Comparison of ENCODE assay signal across 25 mouse cellular contexts in genomic region chr7:43682511-43682910, GRCm38 (mm10). TPM values are rescaled to one million over a fixed set of nuclear protein-coding genes. Genes with fewer than 3 reads are reported as not detected.
DNase-seq lines count a peak whose midpoint lies in the region; ATAC-seq and TF ChIP-seq lines count a peak whose summit lies in the region.
"Not testable (repeated sequence)": the region's sequence is repeated elsewhere in the genome, so short reads cannot be mapped to it uniquely, and the experiment has no call there.
"Had no signal": no experiment of that assay in that cellular context is flagged by ENCODE, and none has a peak within 500 bp of the region (broad histone marks: within the 10 kb centered on the region; RNA-seq: fewer than 3 reads in every experiment).

No protein-coding gene starts in this region.

- not testable (repeated sequence) for TF ChIP-seq RAD21 in MEL (IDR thresholded peaks at IDR 0.05; ENCODE audit: low read depth, low read length)

- 17% methylated on average over 1 of the region's 1 CpGs for WGBS in forebrain, embryonic 14.5 days
- whole genome bisulfite sequencing in hindbrain, postnatal 0 days, result 10% methylated on average over 1 of the region's 1 CpGs
- WGBS in liver, postnatal 0 days (ENCODE audit: insufficient replicate concordance), result 14% methylated on average over 1 of the region's 1 CpGs

- DNase-seq in MEL (ENCODE audit: low read depth, low spot score), result peak; percentile 6
- DNase-seq in forebrain, embryonic 14.5 days (ENCODE audit: low spot score), result peak; percentile 6
- peak; percentile 13 for DNase-seq in hindbrain, postnatal 0 days (ENCODE audit: low spot score)
- not testable (repeated sequence) for DNase-seq in liver, postnatal 0 days

- H3K9ac ChIP-seq in MEL (ENCODE audit: control insufficient read depth, low read depth, low read length, poor library complexity, severe bottlenecking); forebrain, embryonic 14.5 days (ENCODE audit: low read length); hindbrain, postnatal 0 days (replicated peaks; ENCODE audit: low read length); liver, postnatal 0 days (replicated peaks): not testable (repeated sequence)

- not testable (repeated sequence) for TF ChIP-seq POLR2A in MEL (IDR thresholded peaks at IDR 0.05; ENCODE audit: control insufficient read depth in 1 of 2, insufficient read depth in 1 of 2, low read depth in 1 of 2, low read length in 2 of 2, poor library complexity in 1 of 2); cortical plate, adult 2 months (IDR thresholded peaks at IDR 0.05; ENCODE audit: extremely low read depth, insufficient read depth, low read length)

- H3K27ac ChIP-seq in MEL (ENCODE audit: control insufficient read depth, low read depth, low read length); cortical plate, adult 2 months (ENCODE audit: insufficient read depth, low read length); forebrain, embryonic 14.5 days (ENCODE audit: low read depth, low read length); hindbrain, postnatal 0 days; liver, postnatal 0 days (ENCODE audit: low read depth): not testable (repeated sequence)

- H3K4me2 ChIP-seq in forebrain, embryonic 14.5 days (ENCODE audit: low read length); hindbrain, postnatal 0 days (ENCODE audit: low read depth, low read length); liver, postnatal 0 days (ENCODE audit: low read depth, low read length): not testable (repeated sequence)

- not testable (repeated sequence) for H3K79me2 ChIP-seq in MEL (ENCODE audit: control insufficient read depth, insufficient read depth, low read length, poor library complexity)

- H3K36me3 ChIP-seq in MEL (ENCODE audit: control insufficient read depth in 1 of 2, insufficient read depth in 2 of 2, low read length in 2 of 2); hindbrain, postnatal 0 days (ENCODE audit: insufficient read depth, low read length); liver, postnatal 0 days (replicated peaks; ENCODE audit: insufficient read depth, low read length): not testable (repeated sequence)
- peaks cover 13% of the 10 kb centered on the region for H3K36me3 ChIP-seq in forebrain, embryonic 14.5 days (ENCODE audit: control insufficient read depth, insufficient read depth, low read length)

- H3K4me1 ChIP-seq in MEL (ENCODE audit: control insufficient read depth in 1 of 2, insufficient read depth in 2 of 2, low read length in 2 of 2); cortical plate, adult 2 months (ENCODE audit: control insufficient read depth, insufficient read depth, low read length); forebrain, embryonic 14.5 days (ENCODE audit: control insufficient read depth, insufficient read depth, low read length); hindbrain, postnatal 0 days (ENCODE audit: insufficient read depth, low read length); liver, postnatal 0 days (ENCODE audit: insufficient read depth): not testable (repeated sequence)

- not testable (repeated sequence) for ATAC-seq in forebrain, embryonic 14.5 days; hindbrain, postnatal 0 days; liver, postnatal 0 days
- ATAC-seq in megakaryocyte progenitor cell, adult 5-6 weeks (replicated peaks; ENCODE audit: poor library complexity), result peak; percentile 52; the same call in 1 of the 2 replicates

- not testable (repeated sequence) for H3K9me3 ChIP-seq in MEL (replicated peaks; ENCODE audit: insufficient read depth, low read length); forebrain, embryonic 14.5 days (replicated peaks; ENCODE audit: control insufficient read depth, low read length); hindbrain, postnatal 0 days (ENCODE audit: low read length); liver, postnatal 0 days (ENCODE audit: low read length)

- H3K4me3 ChIP-seq in MEL (ENCODE audit: control insufficient read depth in 1 of 2, insufficient read depth in 1 of 2, low read depth in 2 of 2, low read length in 2 of 2); cortical plate, adult 2 months (ENCODE audit: insufficient read depth, low read length); forebrain, embryonic 14.5 days (ENCODE audit: low read depth, low read length); hindbrain, postnatal 0 days (ENCODE audit: low read length); liver, postnatal 0 days (ENCODE audit: low read depth, low read length): not testable (repeated sequence)

- TF ChIP-seq CTCF in MEL (IDR thresholded peaks at IDR 0.05 in 2 of 3, conservative IDR thresholded peaks at IDR 0.05 in 1 of 3; ENCODE audit: control insufficient read depth in 1 of 3, insufficient read depth in 1 of 3, low read depth in 2 of 3, low read length in 3 of 3, poor library complexity in 1 of 3, severe bottlenecking in 1 of 3), result peak in 2 of 3 experiments; percentile 5 to 17; a peak in 2 of 6 replicates
- 0 out of 2 replicates have a peak, but pooled peaks have one; percentile 2 for TF ChIP-seq CTCF in cortical plate, adult 2 months (IDR thresholded peaks at IDR 0.05; ENCODE audit: extremely low read depth, insufficient read depth, low read length)
- TF ChIP-seq CTCF in hindbrain, postnatal 0 days (IDR thresholded peaks at IDR 0.05; ENCODE audit: low read depth), result peak; percentile 31; the same call in 1 of the 2 replicates
- peak; percentile 38 for TF ChIP-seq CTCF in liver, postnatal 0 days (IDR thresholded peaks at IDR 0.05; ENCODE audit: low read depth)

- not testable (repeated sequence) for TF ChIP-seq EP300 in MEL (IDR thresholded peaks at IDR 0.05; ENCODE audit: low read depth in 1 of 2, low read length in 2 of 2); liver, postnatal 0 days (IDR thresholded peaks at IDR 0.05; ENCODE audit: low read depth)

- H3K27me3 ChIP-seq in MEL (ENCODE audit: control insufficient read depth in 1 of 2, insufficient read depth in 2 of 2, low read length in 2 of 2); forebrain, embryonic 14.5 days (replicated peaks; ENCODE audit: control insufficient read depth, insufficient read depth, low read length); hindbrain, postnatal 0 days (ENCODE audit: insufficient read depth, low read length); liver, postnatal 0 days (ENCODE audit: insufficient read depth, low read length): not testable (repeated sequence)

RNA-seq across cellular contexts. Expression of gene Klk14, which starts 7.7 kb away (rescaled TPM):
- not detected in 2 replicates for total RNA-seq in MEL (2012; rRNA removed)
- polyA plus RNA-seq in MEL (2012; ENCODE audit: insufficient read depth in 1 of 2, insufficient read length in 2 of 2, low read depth in 1 of 2, low replicate concordance in 2 of 2, missing spikeins in 1 of 2), result under 1 TPM in 1 of 2 experiments, not detected in 1; 0.13 TPM
- polyA plus RNA-seq in cortical plate, adult 2 months (2012; rRNA removed), result not detected in 2 replicates
- polyA plus RNA-seq in forebrain, embryonic 14.5 days (2014; fragmentation: Nextera tagmentation; extraction: Ambion mirVana), result not detected in 2 replicates
- not detected in 2 replicates for total RNA-seq in hindbrain, postnatal 0 days (2014; rRNA removed)
- not detected in 2 replicates for polyA plus RNA-seq in hindbrain, postnatal 0 days (2015; fragmentation: Nextera tagmentation; extraction: Ambion mirVana)
- polyA plus RNA-seq in liver, postnatal 0 days (2015; fragmentation: Nextera tagmentation; extraction: Ambion mirVana), result not detected in 2 replicates
- not detected in 2 replicates for total RNA-seq in megakaryocyte progenitor cell, adult 5-6 weeks (2015)
- not detected in 2 replicates for total RNA-seq in megakaryocyte progenitor cell, adult 5-6 weeks (2017)
- total RNA-seq: adrenal gland, postnatal 14 days; G1E; gastrocnemius, postnatal 14 days; heart, postnatal 14 days; left cerebral cortex, adult 8-10 months had no signal
- polyA plus RNA-seq: CD4-positive, CD25-positive, alpha-beta regulatory T cell, adult 4 months; embryonic facial prominence, embryonic 13.5 days; forebrain, embryonic 13.5 days; G1E; heart, embryonic 12.5 days; hindbrain, embryonic 11.5 days; kidney, embryonic 16.5 days; limb, embryonic 15.5 days; lung, embryonic 16.5 days; midbrain, embryonic 13.5 days; neural tube, embryonic 12.5 days; spleen, adult 2 months had no signal

RNA-seq across cellular contexts. Expression of gene Ctu1, which starts 10.7 kb away (rescaled TPM):
- total RNA-seq in MEL (2012; rRNA removed), result 12.4 and 17.2 TPM in 2 replicates
- polyA plus RNA-seq in MEL (2012; ENCODE audit: insufficient read depth in 1 of 2, insufficient read length in 2 of 2, low read depth in 1 of 2, low replicate concordance in 2 of 2, missing spikeins in 1 of 2), result 10 to 100 TPM in 1 of 2 experiments, not detected in 1; 15.6 TPM
- 8.1 and 8.6 TPM in 2 replicates for polyA plus RNA-seq in cortical plate, adult 2 months (2012; rRNA removed)
- polyA plus RNA-seq in forebrain, embryonic 14.5 days (2014; fragmentation: Nextera tagmentation; extraction: Ambion mirVana), result 18.9 and 20.6 TPM in 2 replicates
- total RNA-seq in hindbrain, postnatal 0 days (2014; rRNA removed), result 32.4 and 36.4 TPM in 2 replicates
- polyA plus RNA-seq in hindbrain, postnatal 0 days (2015; fragmentation: Nextera tagmentation; extraction: Ambion mirVana), result 14.5 and 14.7 TPM in 2 replicates
- 3.2 and 4.5 TPM in 2 replicates for polyA plus RNA-seq in liver, postnatal 0 days (2015; fragmentation: Nextera tagmentation; extraction: Ambion mirVana)
- total RNA-seq in megakaryocyte progenitor cell, adult 5-6 weeks (2015), result 7.1 and 7.5 TPM in 2 replicates
- total RNA-seq in megakaryocyte progenitor cell, adult 5-6 weeks (2017), result 5.4 and 6.1 TPM in 2 replicates

RNA-seq across cellular contexts. Expression of gene Siglece, which starts 22.6 kb away (rescaled TPM):
- total RNA-seq in MEL (2012; rRNA removed), result not detected in 2 replicates
- polyA plus RNA-seq in MEL (2012; ENCODE audit: insufficient read depth in 1 of 2, insufficient read length in 2 of 2, low read depth in 1 of 2, low replicate concordance in 2 of 2, missing spikeins in 1 of 2), result under 1 TPM in 1 of 2 experiments, not detected in 1; 0.07 TPM
- polyA plus RNA-seq in cortical plate, adult 2 months (2012; rRNA removed), result 1.1 and 1.6 TPM in 2 replicates
- polyA plus RNA-seq in forebrain, embryonic 14.5 days (2014; fragmentation: Nextera tagmentation; extraction: Ambion mirVana), result 0.19 and 0.42 TPM in 2 replicates
- total RNA-seq in hindbrain, postnatal 0 days (2014; rRNA removed), result not detected in 2 replicates
- polyA plus RNA-seq in hindbrain, postnatal 0 days (2015; fragmentation: Nextera tagmentation; extraction: Ambion mirVana), result 0.40 and 0.48 TPM in 2 replicates
- polyA plus RNA-seq in liver, postnatal 0 days (2015; fragmentation: Nextera tagmentation; extraction: Ambion mirVana), result 5.1 and 5.8 TPM in 2 replicates
- 7.2 and 13.1 TPM in 2 replicates for total RNA-seq in megakaryocyte progenitor cell, adult 5-6 weeks (2015)
- total RNA-seq in megakaryocyte progenitor cell, adult 5-6 weeks (2017), result 7.2 and 8.9 TPM in 2 replicates
- polyA plus RNA-seq: G1E had no signal

RNA-seq across cellular contexts. Expression of gene Klk13, which starts 29.9 kb away (rescaled TPM):
- total RNA-seq in MEL (2012; rRNA removed), result not detected in 2 replicates
- polyA plus RNA-seq in MEL (2012; ENCODE audit: insufficient read depth in 1 of 2, insufficient read length in 2 of 2, low read depth in 1 of 2, low replicate concordance in 2 of 2, missing spikeins in 1 of 2), result not detected
- 0.04 TPM in 1 of 2 replicates, not detected in the other for polyA plus RNA-seq in cortical plate, adult 2 months (2012; rRNA removed)
- polyA plus RNA-seq in forebrain, embryonic 14.5 days (2014; fragmentation: Nextera tagmentation; extraction: Ambion mirVana), result not detected in 2 replicates
- not detected in 2 replicates for total RNA-seq in hindbrain, postnatal 0 days (2014; rRNA removed)
- 0.10 and 0.32 TPM in 2 replicates for polyA plus RNA-seq in hindbrain, postnatal 0 days (2015; fragmentation: Nextera tagmentation; extraction: Ambion mirVana)
- polyA plus RNA-seq in liver, postnatal 0 days (2015; fragmentation: Nextera tagmentation; extraction: Ambion mirVana), result not detected in 2 replicates
- total RNA-seq in megakaryocyte progenitor cell, adult 5-6 weeks (2015), result not detected in 2 replicates
- not detected in 2 replicates for total RNA-seq in megakaryocyte progenitor cell, adult 5-6 weeks (2017)
- total RNA-seq: adrenal gland, postnatal 14 days; gastrocnemius, postnatal 14 days; heart, postnatal 14 days; layer of hippocampus, postnatal 10 days; left cerebral cortex, adult 8-10 months; left cerebral cortex, postnatal 4 days had no signal
- polyA plus RNA-seq: CD4-positive, CD25-positive, alpha-beta regulatory T cell, adult 4 months; forebrain, embryonic 13.5 days; G1E; hindbrain, embryonic 11.5 days; large intestine, adult 2 months; midbrain, embryonic 13.5 days had no signal

RNA-seq across cellular contexts. Expression of gene Ceacam18, which starts 48.0 kb away (rescaled TPM):
- total RNA-seq in MEL (2012; rRNA removed), result 0.08 and 0.13 TPM in 2 replicates
- polyA plus RNA-seq in MEL (2012; ENCODE audit: insufficient read depth in 1 of 2, insufficient read length in 2 of 2, low read depth in 1 of 2, low replicate concordance in 2 of 2, missing spikeins in 1 of 2), result under 1 TPM in 1 of 2 experiments, not detected in 1; 0.04 TPM
- 0.04 TPM in 1 of 2 replicates, not detected in the other for polyA plus RNA-seq in cortical plate, adult 2 months (2012; rRNA removed)
- polyA plus RNA-seq in forebrain, embryonic 14.5 days (2014; fragmentation: Nextera tagmentation; extraction: Ambion mirVana), result not detected in 2 replicates
- total RNA-seq in hindbrain, postnatal 0 days (2014; rRNA removed), result not detected in 2 replicates
- 0.08 TPM in 1 of 2 replicates, not detected in the other for polyA plus RNA-seq in hindbrain, postnatal 0 days (2015; fragmentation: Nextera tagmentation; extraction: Ambion mirVana)
- polyA plus RNA-seq in liver, postnatal 0 days (2015; fragmentation: Nextera tagmentation; extraction: Ambion mirVana), result 0.14 TPM in 1 of 2 replicates, not detected in the other
- total RNA-seq in megakaryocyte progenitor cell, adult 5-6 weeks (2015), result not detected in 2 replicates
- not detected in 2 replicates for total RNA-seq in megakaryocyte progenitor cell, adult 5-6 weeks (2017)
- total RNA-seq: gastrocnemius, postnatal 14 days; heart, postnatal 14 days; left cerebral cortex, adult 8-10 months had no signal
- polyA plus RNA-seq: CD4-positive, CD25-positive, alpha-beta regulatory T cell, adult 4 months; embryonic facial prominence, embryonic 13.5 days; forebrain, embryonic 13.5 days; G1E; heart, embryonic 12.5 days; hindbrain, embryonic 11.5 days; kidney, embryonic 16.5 days; limb, embryonic 15.5 days; lung, embryonic 16.5 days; midbrain, embryonic 13.5 days; neural tube, embryonic 12.5 days; spleen, adult 2 months had no signal
